Mouse (Mus musculus) bone marrow, adult 2 months (tissue): Measurements from ENCODE around the gene Rho.

Experiments used
- CTCF ChIP-seq: fragments of 200-500 bp; IDR thresholded peaks from 2 replicates; pipeline ENCODE4 v1.5.1; 2011; ENCODE audit warnings: low read length, control low read depth; ENCODE audit not compliant: control insufficient read depth, insufficient read depth
- POLR2A ChIP-seq: fragments of 200-500 bp; IDR thresholded peaks from 2 replicates; pipeline ENCODE4 v1.6.1; 2011; ENCODE audit warnings: low read depth, mild to moderate bottlenecking, control low read depth, low read length, borderline replicate concordance; ENCODE audit not compliant: control insufficient read depth

DNA sequence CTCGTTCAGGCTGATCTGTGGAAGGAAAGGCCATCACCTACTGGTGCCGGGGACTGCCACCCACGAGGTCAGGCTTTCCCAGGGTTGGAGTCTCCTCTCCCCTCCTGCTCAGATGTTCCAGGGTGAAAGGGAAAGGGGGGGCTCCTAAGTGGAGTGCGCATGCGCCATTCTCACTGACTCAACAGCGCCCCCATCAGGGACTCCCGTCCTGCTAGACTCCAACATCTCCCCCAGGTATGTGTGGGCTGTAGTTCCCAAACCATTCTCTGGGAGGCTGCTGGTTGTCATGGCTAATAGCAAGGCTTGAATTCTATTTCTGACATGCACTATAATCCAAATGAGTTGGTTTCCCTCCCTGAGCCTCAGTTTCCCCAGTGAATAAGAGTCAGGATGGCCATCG, 47.0 kb downstream of the Rho start:
- TF ChIP-seq CTCF: peak; percentile 24; the same call in 1 of the 2 replicates
- TF ChIP-seq POLR2A: no peak
